Mouse (Mus musculus): Measurements from ENCODE around the gene Tti1.

Tti1 gene

DNA sequence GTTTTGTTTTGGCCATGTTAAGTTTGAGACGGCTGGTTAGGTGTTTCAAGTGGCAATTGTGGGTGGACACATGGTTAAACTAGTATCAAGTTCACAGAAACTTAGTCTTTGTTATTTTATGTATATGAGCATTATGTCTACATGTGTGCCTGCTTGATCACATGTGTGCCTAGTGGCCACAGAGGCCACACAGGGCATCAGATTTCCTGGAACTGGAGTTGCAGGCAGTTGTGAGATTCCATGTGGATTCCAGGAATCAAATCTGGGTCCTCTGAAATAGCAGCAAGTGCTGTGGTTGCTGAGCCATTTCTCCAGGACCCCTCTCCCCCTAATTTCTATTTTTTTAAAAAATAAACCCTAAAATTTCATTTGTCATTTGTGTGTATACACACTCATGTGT is 11.4 kb upstream of the Tti1 start:
- DNase-seq (ENCODE audit: extremely low spot score), result no peak

DNA sequence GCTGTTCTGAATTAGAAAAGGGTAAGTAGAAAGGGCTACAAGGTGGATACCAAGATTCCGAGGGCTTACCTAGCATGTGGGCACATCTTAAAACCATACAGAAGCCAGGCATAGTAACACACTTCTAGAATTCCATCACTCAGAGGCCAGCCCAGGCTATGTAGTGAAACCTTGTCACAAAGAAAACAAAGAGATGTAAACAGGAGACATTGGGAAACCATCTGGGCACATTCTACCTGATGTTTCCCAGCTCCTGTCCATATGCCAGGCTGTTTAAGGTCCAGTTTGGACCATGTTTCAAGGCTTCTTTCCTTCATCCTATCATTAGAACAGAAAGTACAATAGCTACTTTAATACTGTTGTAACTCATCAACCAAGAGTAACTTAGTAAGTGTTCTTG is 9.3 kb upstream of the Tti1 start:
- DNase-seq (ENCODE audit: extremely low spot score), result no peak

DNA sequence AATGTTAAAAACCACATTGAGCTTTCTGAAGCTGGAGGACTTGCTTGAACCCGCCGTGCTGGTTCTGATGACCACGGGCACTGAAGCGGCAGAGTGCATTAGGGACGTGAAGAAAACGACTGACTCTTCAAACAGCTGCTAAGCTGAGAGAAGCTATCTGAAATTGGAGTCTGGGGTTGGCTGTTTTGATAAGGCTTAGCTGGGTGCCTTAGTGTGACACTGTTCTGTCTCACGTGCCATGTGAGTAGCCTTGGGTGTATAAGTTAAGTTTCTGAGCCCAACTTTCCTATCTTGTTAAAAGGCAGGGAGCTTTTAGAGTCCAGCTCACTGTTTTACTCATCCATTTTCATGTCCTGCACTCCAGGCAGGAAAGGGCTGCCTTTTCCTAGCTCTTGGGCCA is 8.7 kb upstream of the Tti1 start:
- DNase-seq (ENCODE audit: extremely low spot score), result no peak

DNA sequence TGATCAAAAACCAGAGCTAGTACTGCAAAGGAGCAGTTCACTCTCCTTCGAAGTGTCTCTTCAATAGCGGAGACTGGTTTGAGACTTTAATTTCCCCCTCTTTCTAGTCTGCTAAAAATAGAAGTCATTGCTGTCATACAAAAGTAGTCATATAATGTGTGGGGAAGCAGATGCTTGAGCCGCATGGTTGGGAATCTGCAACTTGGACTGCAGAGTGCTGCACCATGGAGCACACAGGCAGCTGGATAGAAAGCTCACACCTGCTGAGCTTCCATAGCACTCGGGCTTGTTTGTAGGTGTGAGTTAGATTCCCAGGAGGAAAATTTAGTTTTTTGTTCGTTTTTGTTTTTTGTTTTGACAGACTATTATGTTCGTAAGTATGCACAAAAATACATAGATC is 8.2 kb upstream of the Tti1 start:
- DNase-seq (ENCODE audit: extremely low spot score), result no peak

DNA sequence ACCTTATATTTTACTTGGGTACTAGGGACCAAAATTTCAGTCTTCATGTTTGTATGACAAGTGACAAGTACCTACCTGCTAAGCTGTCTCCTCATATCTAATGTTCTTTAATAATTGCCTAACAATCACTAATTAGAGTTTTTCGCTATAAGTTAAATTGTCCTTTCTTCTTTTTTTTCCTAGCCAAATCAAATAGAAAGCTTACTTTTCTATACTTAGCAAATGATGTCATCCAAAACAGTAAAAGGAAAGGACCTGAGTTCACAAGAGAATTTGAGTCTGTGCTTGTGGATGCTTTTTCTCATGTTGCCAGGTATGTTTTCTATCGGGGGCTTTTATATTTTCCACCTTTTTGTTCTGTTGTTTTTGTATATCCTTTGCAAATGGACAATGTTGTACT is 7.6 kb upstream of the Tti1 start:
- DNase-seq (ENCODE audit: extremely low spot score), result no peak

DNA sequence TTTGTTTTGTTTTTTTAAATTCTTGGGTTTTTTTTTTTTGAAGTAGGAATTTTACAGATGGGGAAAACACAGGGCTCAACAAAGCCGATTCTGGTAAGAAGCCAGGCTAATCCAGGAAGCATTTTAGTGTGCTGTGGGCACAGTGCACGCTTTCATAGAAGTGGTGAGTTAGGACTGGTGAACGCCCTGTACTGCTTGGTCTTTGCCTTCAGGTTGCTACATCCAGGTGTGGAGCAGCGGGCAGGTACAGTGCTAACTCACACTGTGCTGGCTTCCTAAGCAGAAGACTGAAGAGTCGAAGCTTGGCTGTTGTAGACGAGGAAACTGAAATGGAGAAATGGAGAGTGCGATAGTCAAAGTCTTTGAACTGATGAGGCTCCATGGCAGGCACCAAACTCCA is 1.8 kb upstream of the Tti1 start:
- DNase-seq (ENCODE audit: extremely low spot score), result no peak

DNA sequence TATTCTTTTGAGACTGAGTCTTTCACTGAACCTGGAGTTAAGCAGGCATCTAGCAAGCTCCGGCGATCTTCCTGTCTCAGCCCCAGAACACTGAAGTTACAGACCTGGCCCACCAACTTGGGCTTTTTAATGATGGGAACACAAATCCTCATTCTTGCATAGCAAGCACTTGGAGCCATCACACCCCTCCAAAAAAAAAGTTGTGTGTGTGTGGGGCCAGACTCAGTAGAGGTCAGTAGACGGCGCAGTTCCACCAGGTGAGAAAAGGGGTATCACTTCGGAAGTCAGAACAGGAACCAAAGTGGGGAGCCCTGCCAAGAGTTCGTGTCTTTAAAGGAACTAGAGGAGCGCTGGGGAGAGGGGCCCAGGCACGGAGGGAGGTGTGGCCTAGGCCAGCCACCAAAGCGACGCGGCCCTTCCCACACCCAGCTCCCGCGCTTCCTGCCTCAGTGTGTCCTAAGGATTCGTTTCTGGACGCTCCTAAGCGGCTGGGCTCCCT is 329 bp downstream of the Tti1 start:
- DNase-seq (ENCODE audit: extremely low spot score), result no peak

DNA sequence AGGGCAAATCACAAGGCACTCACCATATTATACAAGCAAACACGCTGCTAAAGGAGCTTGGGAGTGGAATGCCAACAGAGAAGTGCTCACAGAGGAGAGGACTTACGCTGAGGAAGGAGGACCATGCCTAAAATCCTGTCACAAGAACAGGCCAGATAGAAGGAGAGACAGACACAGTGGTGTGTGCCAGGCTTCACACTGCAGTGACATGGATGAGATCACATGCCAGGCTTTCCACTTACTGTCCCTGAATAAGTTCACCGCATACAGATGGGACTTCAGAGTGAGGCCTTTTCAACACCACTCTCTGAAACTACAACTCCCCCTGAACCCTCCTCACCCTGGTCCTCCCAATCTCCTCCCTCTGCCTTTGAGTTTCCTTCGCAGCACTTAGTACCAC is 10.9 kb downstream of the Tti1 start:
- DNase-seq (ENCODE audit: extremely low spot score), result no peak

DNA sequence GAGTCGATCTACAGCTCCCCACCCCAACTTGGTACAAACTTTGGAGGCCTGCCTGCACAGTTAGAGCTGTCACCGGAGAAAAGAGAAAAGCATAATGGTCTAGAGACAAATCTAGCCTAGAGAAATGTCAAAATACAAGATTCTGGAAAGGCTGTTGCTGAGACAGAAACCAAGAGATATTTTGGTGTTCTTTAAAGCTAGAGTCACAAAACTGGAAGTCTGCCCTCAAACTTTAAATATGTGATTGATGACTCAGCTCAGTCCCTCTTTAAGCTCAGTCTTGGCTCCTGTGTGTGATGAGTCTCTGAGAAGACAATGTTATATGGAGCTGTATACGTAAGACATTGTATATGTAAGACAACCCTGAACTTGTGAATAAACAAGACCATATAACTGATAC is 15.6 kb downstream of the Tti1 start:
- DNase-seq (ENCODE audit: extremely low spot score), result no peak

DNA sequence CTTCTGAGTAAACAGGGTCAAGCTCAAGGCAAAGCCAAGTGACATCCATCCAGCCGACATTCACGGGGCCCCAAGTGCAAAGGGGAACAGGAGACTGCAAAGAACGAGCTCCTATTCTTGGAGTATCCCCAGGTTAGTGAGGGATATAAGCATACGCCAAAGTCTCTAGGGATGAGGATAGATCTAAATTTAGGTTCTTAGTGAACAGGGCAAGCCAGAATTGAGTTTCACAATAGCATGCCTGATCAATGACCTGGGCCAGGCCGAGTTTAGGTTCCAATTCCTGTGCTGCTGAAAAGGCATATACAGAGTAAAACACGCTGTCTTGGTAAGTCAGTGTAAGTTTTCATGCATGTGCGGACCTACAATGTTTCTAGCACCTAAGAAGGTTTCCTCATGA is 18.9 kb downstream of the Tti1 start:
- DNase-seq (ENCODE audit: extremely low spot score), result no peak

DNA sequence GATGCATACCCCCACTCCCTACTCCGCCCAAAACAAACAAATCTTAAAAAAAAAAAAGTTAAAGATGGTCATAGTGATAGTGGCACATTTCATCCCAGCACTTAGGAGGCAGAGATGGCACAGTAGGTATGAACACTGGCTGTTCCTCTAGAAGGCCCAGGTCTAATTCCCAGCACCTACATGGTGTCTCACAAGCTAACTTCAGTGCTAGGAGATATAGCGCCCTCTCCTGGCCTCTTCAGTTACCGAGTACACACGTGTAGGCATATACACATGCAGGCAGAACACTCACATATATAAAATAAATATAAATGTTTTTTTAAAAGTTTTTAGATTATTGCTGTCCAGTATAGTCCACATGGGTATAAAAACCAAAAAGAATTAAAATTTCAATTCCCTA is 22.6 kb downstream of the Tti1 start:
- DNase-seq (ENCODE audit: extremely low spot score), result no peak

DNA sequence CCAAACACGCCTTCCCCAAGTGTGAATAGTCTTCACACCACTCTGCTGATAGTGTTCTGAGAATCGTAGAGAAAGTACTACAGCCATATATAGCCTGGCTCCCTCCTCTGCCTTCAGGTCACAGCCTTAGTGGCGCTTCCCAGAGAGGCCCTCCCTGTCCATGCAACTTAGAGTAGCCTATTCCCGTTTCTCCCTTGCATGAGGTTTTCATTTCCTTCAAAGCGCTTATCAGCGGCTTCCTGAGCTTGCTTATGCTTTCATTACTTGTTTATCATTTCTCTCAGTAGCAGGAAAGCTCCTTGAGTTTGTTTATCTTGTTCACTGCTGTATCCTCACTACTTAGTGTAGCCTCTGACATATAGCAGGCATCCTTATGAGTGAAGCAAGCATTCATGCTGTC is 23.6 kb downstream of the Tti1 start:
- no peak for DNase-seq (ENCODE audit: extremely low spot score)

DNA sequence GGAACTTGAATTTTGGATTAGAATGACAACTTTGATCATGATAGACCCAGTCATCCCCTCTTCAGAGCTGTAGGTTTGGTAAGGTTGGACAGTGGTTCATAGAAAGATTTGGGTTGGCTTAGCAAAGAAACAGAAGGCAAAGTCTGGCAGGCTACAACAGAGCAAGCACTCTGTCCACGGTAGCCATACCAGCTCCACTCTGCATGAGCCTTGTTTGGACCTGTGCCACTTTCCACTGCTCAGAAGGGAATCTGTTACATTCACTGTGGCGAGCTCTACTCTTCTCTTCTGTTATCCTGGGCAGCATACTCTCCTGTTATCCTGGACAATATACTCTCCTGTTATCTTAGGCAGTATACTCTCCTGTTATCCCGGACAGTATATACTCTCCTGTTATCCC is 29.4 kb downstream of the Tti1 start:
- no peak for DNase-seq (ENCODE audit: extremely low spot score)

DNA sequence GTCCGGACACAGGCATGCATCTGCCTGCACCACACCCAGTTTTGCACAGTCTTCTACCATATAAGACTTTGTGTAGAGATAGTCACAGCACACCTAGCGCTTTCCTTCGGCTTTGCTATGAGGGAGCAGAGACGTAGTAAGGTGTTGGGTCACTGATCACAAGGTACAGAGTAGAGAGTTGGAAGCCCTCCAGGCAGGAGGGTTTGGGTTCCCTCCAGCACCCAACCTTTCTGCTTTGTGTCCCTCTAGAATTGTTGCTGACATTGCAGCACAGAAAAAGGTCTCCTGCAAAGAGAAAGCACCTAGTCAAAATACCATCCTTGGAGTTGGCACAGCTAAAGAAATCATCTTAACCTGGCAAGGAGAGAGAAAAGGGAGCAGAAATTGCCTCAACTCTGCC is 35.7 kb downstream of the Tti1 start:
- no peak for DNase-seq (ENCODE audit: extremely low spot score)

DNA sequence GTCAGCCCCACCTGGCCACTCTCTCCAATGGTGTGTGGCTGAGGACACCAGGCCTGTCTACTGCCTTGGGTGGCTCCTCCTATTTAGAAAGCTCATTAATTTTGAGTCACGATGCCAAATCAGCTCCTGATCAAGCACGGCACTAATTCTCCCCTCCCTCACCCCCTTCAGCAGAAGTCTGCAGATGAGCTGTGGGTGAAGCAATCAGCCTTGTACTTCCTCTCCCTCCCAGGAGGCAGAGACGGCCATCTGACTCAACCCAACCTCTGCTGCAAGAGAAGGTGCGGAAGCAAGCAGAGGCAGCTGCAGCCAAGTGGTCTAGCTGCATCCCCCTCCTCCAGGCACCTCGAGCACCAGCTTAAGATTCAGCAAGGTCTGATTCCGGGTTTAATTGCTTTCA is 37.2 kb downstream of the Tti1 start:
- DNase-seq (ENCODE audit: extremely low spot score), result no peak

DNA sequence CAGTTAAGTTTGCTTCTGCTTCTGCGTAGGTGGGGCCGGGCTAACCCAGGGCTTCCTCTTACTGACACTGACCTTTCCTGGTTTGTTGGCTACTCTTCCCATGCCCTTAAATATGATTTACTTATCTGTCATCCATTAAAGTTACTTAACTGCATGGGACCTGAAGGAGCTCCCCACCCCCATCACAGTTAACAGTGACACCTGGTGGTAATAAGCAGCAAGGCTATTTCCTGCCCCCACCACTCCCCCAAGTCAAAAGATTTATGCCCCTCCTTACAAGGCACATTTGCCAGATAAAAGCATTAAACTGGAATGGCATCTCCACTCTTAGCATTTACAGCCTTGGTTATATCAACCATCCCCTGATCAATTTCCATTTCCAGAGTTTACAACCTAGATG is 38.3 kb downstream of the Tti1 start:
- no peak for DNase-seq (ENCODE audit: extremely low spot score)

DNA sequence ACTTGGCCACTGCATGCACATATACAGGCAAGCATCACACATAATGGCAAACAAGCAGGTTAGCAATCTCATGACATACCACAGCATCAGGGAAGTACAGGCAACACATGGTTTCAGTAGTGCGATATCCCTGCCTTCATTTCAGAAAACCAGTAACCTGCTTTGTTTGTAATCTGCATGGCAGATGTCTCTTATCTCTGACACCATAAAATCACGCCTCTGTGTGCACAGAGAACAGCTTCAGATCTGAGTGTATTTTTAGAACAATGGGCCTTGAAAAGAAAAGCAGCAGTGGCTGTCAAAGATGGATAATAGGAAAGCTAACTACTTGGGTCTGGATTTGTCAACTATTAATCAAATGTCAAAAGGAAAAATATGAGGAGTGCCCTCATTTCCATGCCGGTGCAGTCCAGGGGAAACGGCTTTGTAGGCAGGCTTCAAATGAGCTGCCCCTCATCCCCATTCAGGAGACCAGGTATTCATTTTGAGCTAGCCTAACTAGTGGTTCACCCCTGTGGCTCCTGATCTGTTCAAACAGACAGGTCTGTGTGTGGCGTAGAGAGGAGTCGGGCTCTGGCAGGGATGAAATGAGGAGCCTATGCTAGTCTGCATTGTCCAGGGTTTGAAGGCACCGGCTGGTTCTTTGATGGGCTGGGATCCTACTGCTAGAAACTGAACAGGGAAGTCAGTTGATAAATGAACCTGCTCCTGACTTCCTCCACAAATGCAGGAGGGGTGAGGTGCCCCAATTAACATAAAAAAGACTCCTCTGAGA is 39.6 kb downstream of the Tti1 start:
- DNase-seq (ENCODE audit: extremely low spot score), result no peak

DNA sequence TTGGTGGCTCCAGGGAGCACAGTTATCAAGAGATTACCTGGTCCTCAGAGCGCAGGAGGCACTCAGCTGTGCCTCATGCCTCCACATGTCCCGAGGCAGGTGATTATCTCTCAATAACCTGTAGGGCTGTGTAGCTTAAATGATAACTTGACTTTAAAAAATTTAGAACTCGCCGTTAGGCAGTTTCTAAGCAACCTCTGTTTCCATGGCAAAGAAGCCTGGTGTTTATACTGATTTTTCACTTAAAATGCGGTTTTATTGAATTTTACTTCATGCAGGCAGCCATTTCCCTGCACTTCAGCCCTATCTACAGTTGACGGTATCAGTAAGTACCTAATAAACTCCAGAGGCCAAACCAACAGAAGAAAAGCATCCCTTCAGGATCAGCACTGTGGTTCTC is 42.0 kb downstream of the Tti1 start:
- no peak for DNase-seq (ENCODE audit: extremely low spot score)

DNA sequence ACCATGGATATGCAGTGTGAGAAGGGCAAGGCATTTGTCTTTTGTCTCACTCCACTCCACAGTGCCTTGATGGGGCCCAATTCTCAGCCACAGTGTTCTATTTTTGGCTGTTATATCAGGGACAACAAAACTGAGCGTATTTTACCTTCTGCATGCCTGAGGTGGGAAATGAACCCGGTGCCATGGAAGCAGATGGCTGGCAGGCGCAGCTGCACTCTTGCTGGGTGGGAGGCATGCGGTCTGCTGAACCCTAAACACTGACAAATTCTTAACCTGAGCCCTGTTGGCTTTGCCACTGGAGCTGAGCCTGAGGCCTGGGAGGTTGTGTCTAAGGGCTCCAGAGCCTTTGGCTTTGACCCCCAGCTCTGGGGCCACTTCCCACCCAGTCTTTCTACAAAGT is 42.6 kb downstream of the Tti1 start:
- DNase-seq (ENCODE audit: extremely low spot score), result no peak

DNA sequence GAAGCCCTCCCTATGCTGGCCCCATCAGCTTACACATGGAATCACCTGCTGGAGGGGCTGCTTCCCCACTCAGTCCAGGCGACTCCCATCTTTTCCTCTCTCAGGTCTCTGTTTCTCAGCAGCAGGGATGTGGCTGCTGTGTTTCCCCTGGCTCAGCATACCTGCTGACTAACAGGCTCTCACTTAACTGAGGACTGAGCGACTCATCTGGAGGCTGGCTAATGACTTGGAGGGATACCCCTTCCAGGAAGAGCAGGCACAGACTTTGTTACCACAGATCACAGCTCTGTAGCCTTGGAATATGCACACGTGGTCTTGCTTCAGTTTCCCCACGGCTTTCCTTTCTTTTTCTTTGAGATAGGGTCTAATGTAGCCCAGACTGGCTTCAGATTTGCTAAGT is 45.0 kb downstream of the Tti1 start:
- DNase-seq (ENCODE audit: extremely low spot score), result no peak

DNA sequence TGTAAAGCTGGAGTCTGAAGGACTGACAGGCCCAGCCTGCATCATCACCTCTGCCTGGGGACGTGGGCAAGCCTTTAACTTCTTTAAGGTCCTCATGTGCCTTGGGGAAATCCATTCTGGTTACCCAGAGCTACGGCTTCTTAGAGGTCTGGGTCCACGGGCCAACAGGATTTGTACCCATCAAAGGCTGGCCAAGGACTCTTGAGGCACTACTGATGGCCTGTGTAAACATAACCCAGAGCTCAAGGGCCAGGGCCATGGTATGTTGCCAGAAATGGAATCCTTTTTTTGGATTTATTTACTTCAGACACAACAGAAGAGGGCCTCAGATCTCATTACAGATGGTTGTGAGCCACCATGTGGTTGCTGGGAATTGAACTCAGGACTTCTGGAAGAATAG is 45.5 kb downstream of the Tti1 start:
- DNase-seq (ENCODE audit: extremely low spot score), result no peak

DNA sequence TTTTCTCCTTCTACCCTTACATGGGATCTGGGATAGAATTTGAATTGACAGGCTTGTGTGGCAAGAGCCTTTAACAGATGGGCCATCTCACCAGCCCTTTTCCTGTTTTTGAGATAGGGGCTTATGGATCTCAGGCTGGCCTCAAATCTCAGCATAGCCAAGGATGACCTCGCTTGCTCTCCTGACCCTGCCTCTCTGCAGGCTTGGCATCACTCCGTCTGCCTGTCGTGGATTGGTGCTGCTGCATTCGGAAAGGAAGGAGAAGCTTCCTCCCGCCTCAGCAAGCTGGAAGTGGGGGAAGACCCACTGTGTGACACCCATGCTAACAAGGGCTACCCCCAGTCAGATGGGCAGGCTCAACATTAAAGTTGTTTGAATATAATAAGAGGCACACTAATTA is 49.0 kb downstream of the Tti1 start:
- DNase-seq (ENCODE audit: extremely low spot score), result no peak

DNA sequence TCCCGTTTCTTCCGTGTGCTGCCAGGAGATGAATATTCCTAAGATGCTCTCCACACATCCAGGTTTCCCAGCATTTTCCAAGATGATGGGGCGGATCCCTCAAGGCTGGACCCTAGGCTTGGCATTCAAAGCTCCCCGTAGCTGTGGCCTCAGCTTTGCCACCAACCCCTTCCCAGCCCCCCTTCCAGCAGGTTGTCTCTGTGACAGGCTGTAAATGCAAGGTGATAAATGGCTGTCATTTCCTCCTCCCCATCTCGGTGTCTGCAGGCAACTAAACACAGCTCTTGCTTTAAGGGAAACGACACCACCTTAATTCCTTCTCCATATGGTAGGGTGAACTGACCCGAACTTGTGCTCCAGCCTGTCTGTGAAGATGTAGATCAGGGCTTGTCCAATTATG is 52.6 kb downstream of the Tti1 start:
- peak; percentile 30 for DNase-seq (ENCODE audit: extremely low spot score)

All from embryo, embryonic 9.5 days (tissue).